Mouse (Mus musculus) layer of hippocampus, adult 18-20 months (tissue): ENCODE results near the gene Apmap. TPM values are rescaled to one million over a fixed set of nuclear protein-coding genes. Genes with fewer than 3 reads are reported as not detected.

Experiments
- total RNA-seq, 2 experiments: library from RNA; stranded (reverse); gene quantifications; 2 replicates each; pipeline ENCODE4 v1.2.3; 2021

Gene Apmap
- total RNA-seq, 2 experiments from 2014 or later: 52.6 to 53.3 TPM

Other genes starting within 250 kb of the Apmap start
- gene 3300002I08Rik, start 245.8 kb downstream of the Apmap start, total RNA-seq: 1 to 10 TPM; 7.5 to 9.6 TPM
- gene Zfp442, start 157.1 kb downstream of the Apmap start, total RNA-seq: 1 to 10 TPM; 7.9 to 9.4 TPM
- gene Zfp345, start 123.5 kb downstream of the Apmap start, total RNA-seq: under 1 TPM; 0.25 to 0.67 TPM
- under 1 TPM in 1 of 2 experiments, not detected in 1; 0.77 TPM for gene Cst7, start 38.2 kb downstream of the Apmap start, total RNA-seq
- gene Acss1, start 59.9 kb upstream of the Apmap start, total RNA-seq: 10 to 100 TPM; 23.7 to 25.7 TPM
- gene Vsx1, start 80.8 kb upstream of the Apmap start, total RNA-seq: not detected
- gene Entpd6, start 140.5 kb upstream of the Apmap start, total RNA-seq: 10 to 100 TPM; 68.1 to 69.5 TPM
- 100 to 1,000 TPM; 210 to 214 TPM for gene Pygb, start 178.2 kb upstream of the Apmap start, total RNA-seq